Comparison of ENCODE assay signal across 9 mouse cellular contexts in the genomic region with DNA sequence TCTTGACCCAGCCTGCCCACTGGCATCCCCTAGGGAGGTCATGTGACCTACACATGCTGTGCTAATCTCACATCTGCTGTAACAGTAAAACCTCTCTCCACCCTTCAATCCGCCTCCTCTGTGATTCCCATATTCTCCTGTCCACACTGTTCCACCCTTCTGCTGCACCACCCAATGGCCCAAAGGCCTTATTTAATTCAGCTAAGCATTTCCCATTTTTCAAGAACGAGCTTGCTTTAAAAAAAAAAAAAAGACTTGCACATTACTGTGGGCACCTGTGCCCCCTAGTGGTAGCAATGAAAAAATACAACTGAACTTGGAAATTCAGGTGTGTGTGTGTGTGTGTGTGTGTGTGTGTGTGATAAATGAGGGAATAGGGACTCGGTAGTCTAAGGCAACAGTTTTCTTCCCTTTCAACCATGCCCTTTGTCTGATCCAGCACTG. TPM values are rescaled to one million over a fixed set of nuclear protein-coding genes. Genes with fewer than 3 reads are reported as not detected.
DNase-seq lines count a peak whose midpoint lies in the region; ATAC-seq lines count a peak whose summit lies in the region.
"Had no signal": no experiment of that assay in that cellular context is flagged by ENCODE, and none has a peak within 500 bp of the region (broad histone marks: within the 10 kb centered on the region; RNA-seq: fewer than 3 reads in every experiment).

No protein-coding gene starts in this region.

- DNase-seq in cerebellum, postnatal 14 days = peak; percentile 60 to 64
- no peak for DNase-seq in cerebellum, adult 11 months
- DNase-seq in B cell, adult 2 months = peak; percentile 9 to 15
- peak; percentile 54 for DNase-seq in embryo, embryonic 11 days
- DNase-seq in hindbrain, embryonic 14.5 days (ENCODE audit: low spot score) = peak; percentile 52
- peak; percentile 23 for DNase-seq in lung, postnatal 25 days (ENCODE audit: low spot score)
- DNase-seq in thymus, postnatal 14 days = peak; percentile 19
- no peak for DNase-seq in gastrocnemius, postnatal 10 days

- H3K4me2 ChIP-seq in hindbrain, embryonic 14.5 days (replicated peaks) = no peak overlapping the region

- no peak for ATAC-seq in hindbrain, embryonic 14.5 days (ENCODE audit: low FRiP score)

- no peak overlapping the region for H3K27ac ChIP-seq in hindbrain, embryonic 14.5 days

- no peaks in the 10 kb centered on the region for H3K4me1 ChIP-seq in hindbrain, embryonic 14.5 days (replicated peaks; ENCODE audit: control insufficient read depth, insufficient read depth, low read length)

- H3K9me3 ChIP-seq in hindbrain, embryonic 14.5 days (ENCODE audit: control insufficient read depth, low read length) = no peaks in the 10 kb centered on the region

- no peak overlapping the region for H3K4me3 ChIP-seq in hindbrain, embryonic 14.5 days (replicated peaks; ENCODE audit: low read length)

- no peak overlapping the region for H3K9ac ChIP-seq in hindbrain, embryonic 14.5 days

- 20% methylated on average over 3 of the region's 3 CpGs for WGBS in hindbrain, embryonic 14.5 days

- no peaks in the 10 kb centered on the region for H3K27me3 ChIP-seq in hindbrain, embryonic 14.5 days (ENCODE audit: control insufficient read depth, insufficient read depth, low read length)

- no peaks in the 10 kb centered on the region for H3K36me3 ChIP-seq in hindbrain, embryonic 14.5 days (replicated peaks; ENCODE audit: control insufficient read depth, insufficient read depth)

RNA-seq across cellular contexts. Expression of a gene that starts 5.8 kb away (rescaled TPM):
- polyA plus RNA-seq in hindbrain, embryonic 14.5 days (2014; fragmentation: Nextera tagmentation; extraction: Ambion mirVana) = not detected in 2 replicates
- not detected for total RNA-seq in gastrocnemius, postnatal 10 days (2021)
- total RNA-seq: neutrophil, adult 5-6 weeks had no signal

Comparison
In these comparisons a context has a peak if more than half of its experiments do, and no peak if none do; other contexts are left out.
1. DNase-seq: peak in cerebellum, postnatal 14 days (2 of 2), B cell, adult 2 months (2 of 2), embryo, embryonic 11 days (single experiment), hindbrain, embryonic 14.5 days (single experiment), lung, postnatal 25 days (single experiment) and thymus, postnatal 14 days (single experiment); none in cerebellum, adult 11 months (single experiment) and gastrocnemius, postnatal 10 days (single experiment).